Mouse (Mus musculus): ENCODE results near the gene Iars. TPM values are rescaled to one million over a fixed set of nuclear protein-coding genes. Genes with fewer than 3 reads are reported as not detected.

Iars gene
- polyA plus RNA-seq, 1 experiment, result 10.6 TPM

GRCm38 (mm10) chr13:49691056-49691455 lies 9.2 kb downstream of the Iars start:
- 97% methylated on average over 5 of the region's 5 CpGs for WGBS
- no peak overlapping the region for H3K27ac ChIP-seq (ENCODE audit: insufficient read depth, low read depth, low read length)
- TF ChIP-seq CTCF (IDR thresholded peaks at IDR 0.05; ENCODE audit: extremely low read depth, insufficient read length, insufficient replicate concordance, low read depth, low read length) (no peak), POLR2A (IDR thresholded peaks at IDR 0.05; ENCODE audit: low read depth, low read length) (no peak)
- no peaks in the 10 kb centered on the region for H3K4me1 ChIP-seq (ENCODE audit: control insufficient read depth, insufficient read depth, insufficient read length, low read length)
- H3K36me3 ChIP-seq (ENCODE audit: control insufficient read depth, insufficient read depth, low read length), result peaks cover 46% of the 10 kb centered on the region
- H3K4me3 ChIP-seq (ENCODE audit: low read depth, low read length), result no peak overlapping the region
- no peaks in the 10 kb centered on the region for H3K27me3 ChIP-seq (ENCODE audit: control insufficient read depth, insufficient read depth, low read length)

- no peak overlapping the region for H3K4me3 ChIP-seq (ENCODE audit: low read depth, low read length)
- H3K27ac ChIP-seq (ENCODE audit: insufficient read depth, low read depth, low read length), result no peak overlapping the region
- H3K27me3 ChIP-seq (ENCODE audit: control insufficient read depth, insufficient read depth, low read length), result no peaks in the 10 kb centered on the region
- TF ChIP-seq POLR2A (IDR thresholded peaks at IDR 0.05; ENCODE audit: low read depth, low read length) (no peak), CTCF (IDR thresholded peaks at IDR 0.05; ENCODE audit: extremely low read depth, insufficient read length, insufficient replicate concordance, low read depth, low read length) (no peak)
- H3K36me3 ChIP-seq (ENCODE audit: control insufficient read depth, insufficient read depth, low read length), result peaks cover 58% of the 10 kb centered on the region
- no peaks in the 10 kb centered on the region for H3K4me1 ChIP-seq (ENCODE audit: control insufficient read depth, insufficient read depth, insufficient read length, low read length)
- 91% methylated on average over 11 of the region's 11 CpGs for WGBS
These were observed 21.4 kb downstream of the Iars start for GRCm38 (mm10) chr13:49703216-49703779.

GRCm38 (mm10) chr13:49706032-49706690 lies 24.3 kb downstream of the Iars start:
- Histone ChIP-seq H3K27me3 (ENCODE audit: control insufficient read depth, insufficient read depth, low read length) (no peaks in the 10 kb centered on the region), H3K4me1 (ENCODE audit: control insufficient read depth, insufficient read depth, insufficient read length, low read length) (no peaks in the 10 kb centered on the region), H3K27ac (ENCODE audit: insufficient read depth, low read depth, low read length) (no peak overlapping the region), H3K4me3 (ENCODE audit: low read depth, low read length) (no peak overlapping the region), H3K36me3 (ENCODE audit: control insufficient read depth, insufficient read depth, low read length) (peaks cover 77% of the 10 kb centered on the region)
- TF ChIP-seq CTCF (IDR thresholded peaks at IDR 0.05; ENCODE audit: extremely low read depth, insufficient read length, insufficient replicate concordance, low read depth, low read length) (no peak), POLR2A (IDR thresholded peaks at IDR 0.05; ENCODE audit: low read depth, low read length) (no peak)
- WGBS, result 92% methylated on average over 3 of the region's 3 CpGs

GRCm38 (mm10) chr13:49708311-49708710 lies 26.4 kb downstream of the Iars start:
- H3K36me3 ChIP-seq (ENCODE audit: control insufficient read depth, insufficient read depth, low read length), result peaks cover 71% of the 10 kb centered on the region
- TF ChIP-seq POLR2A (IDR thresholded peaks at IDR 0.05; ENCODE audit: low read depth, low read length), result no peak
- no peak for TF ChIP-seq CTCF (IDR thresholded peaks at IDR 0.05; ENCODE audit: extremely low read depth, insufficient read length, insufficient replicate concordance, low read depth, low read length)
- 91% methylated on average over 8 of the region's 8 CpGs for WGBS

GRCm38 (mm10) chr13:49712047-49712721 lies 30.3 kb downstream of the Iars start:
- no peak for TF ChIP-seq CTCF (IDR thresholded peaks at IDR 0.05; ENCODE audit: extremely low read depth, insufficient read length, insufficient replicate concordance, low read depth, low read length)
- TF ChIP-seq POLR2A (IDR thresholded peaks at IDR 0.05; ENCODE audit: low read depth, low read length), result no peak
- no peak overlapping the region for H3K4me3 ChIP-seq (ENCODE audit: low read depth, low read length)
- WGBS, result 90% methylated on average over 12 of the region's 12 CpGs
- H3K27ac ChIP-seq (ENCODE audit: insufficient read depth, low read depth, low read length), result no peak overlapping the region
- no peaks in the 10 kb centered on the region for H3K27me3 ChIP-seq (ENCODE audit: control insufficient read depth, insufficient read depth, low read length)
- no peaks in the 10 kb centered on the region for H3K4me1 ChIP-seq (ENCODE audit: control insufficient read depth, insufficient read depth, insufficient read length, low read length)
- peaks cover 69% of the 10 kb centered on the region for H3K36me3 ChIP-seq (ENCODE audit: control insufficient read depth, insufficient read depth, low read length)

More at GRCm38 (mm10) chr13:49708311-49708710, 26.4 kb downstream of the Iars start:
- Histone ChIP-seq H3K4me3 (ENCODE audit: low read depth, low read length) (no peak overlapping the region), H3K27me3 (ENCODE audit: control insufficient read depth, insufficient read depth, low read length) (no peaks in the 10 kb centered on the region), H3K4me1 (ENCODE audit: control insufficient read depth, insufficient read depth, insufficient read length, low read length) (no peaks in the 10 kb centered on the region), H3K27ac (ENCODE audit: insufficient read depth, low read depth, low read length) (no peak overlapping the region)

GRCm38 (mm10) chr13:49719310-49719709 lies 37.4 kb downstream of the Iars start:
- Histone ChIP-seq H3K27ac (ENCODE audit: insufficient read depth, low read depth, low read length) (no peak overlapping the region), H3K4me3 (ENCODE audit: low read depth, low read length) (no peak overlapping the region), H3K27me3 (ENCODE audit: control insufficient read depth, insufficient read depth, low read length) (no peaks in the 10 kb centered on the region), H3K4me1 (ENCODE audit: control insufficient read depth, insufficient read depth, insufficient read length, low read length) (no peaks in the 10 kb centered on the region), H3K36me3 (ENCODE audit: control insufficient read depth, insufficient read depth, low read length) (peaks cover 87% of the 10 kb centered on the region)
- WGBS, result 88% methylated on average over 3 of the region's 3 CpGs
- TF ChIP-seq POLR2A (IDR thresholded peaks at IDR 0.05; ENCODE audit: low read depth, low read length) (no peak), CTCF (IDR thresholded peaks at IDR 0.05; ENCODE audit: extremely low read depth, insufficient read length, insufficient replicate concordance, low read depth, low read length) (no peak)

- Histone ChIP-seq H3K36me3 (ENCODE audit: control insufficient read depth, insufficient read depth, low read length) (peaks cover 33% of the 10 kb centered on the region), H3K27ac (ENCODE audit: insufficient read depth, low read depth, low read length) (no peak overlapping the region), H3K4me1 (ENCODE audit: control insufficient read depth, insufficient read depth, insufficient read length, low read length) (no peaks in the 10 kb centered on the region), H3K27me3 (ENCODE audit: control insufficient read depth, insufficient read depth, low read length) (no peaks in the 10 kb centered on the region), H3K4me3 (ENCODE audit: low read depth, low read length) (no peak overlapping the region)
- TF ChIP-seq CTCF (IDR thresholded peaks at IDR 0.05; ENCODE audit: extremely low read depth, insufficient read length, insufficient replicate concordance, low read depth, low read length) (no peak), POLR2A (IDR thresholded peaks at IDR 0.05; ENCODE audit: low read depth, low read length) (no peak)
- 89% methylated on average over 2 of the region's 2 CpGs for WGBS
These were observed 54.5 kb downstream of the Iars start for GRCm38 (mm10) chr13:49736430-49736829.

Measured in small intestine, adult 2 months (tissue).